Mouse (Mus musculus) spleen, adult 2 months (tissue): ENCODE measurements at regions not wholly inside any gene's neighbourhood (a gene's known extent, or its start where the extent isn't known, plus 50 kb on each side); places are given as distances from the start of the nearest gene placed in this dataset.

Experiments used
- CTCF ChIP-seq: fragments of 200-500 bp; IDR thresholded peaks from 2 replicates; pipeline ENCODE4 v1.5.1; 2011; ENCODE audit warnings: mild to moderate bottlenecking, inconsistent platforms; ENCODE audit not compliant: insufficient read depth, insufficient read length, insufficient replicate concordance; ENCODE audit errors: extremely low read depth
- POLR2A ChIP-seq: fragments of 200-500 bp; IDR thresholded peaks from 2 replicates; pipeline ENCODE4 v1.6.1; 2011; ENCODE audit warnings: low read depth, low read length, inconsistent platforms

GRCm38 (mm10) chr4:31627053-31627452, 336.8 kb upstream of the Map3k7 start:
- no peak for TF ChIP-seq POLR2A
- no peak for TF ChIP-seq CTCF
